Mouse (Mus musculus): Measurements from ENCODE around the gene Gatm. TPM values are rescaled to one million over a fixed set of nuclear protein-coding genes. Genes with fewer than 3 reads are reported as not detected.

The Gatm gene
- polyA plus RNA-seq, 1 experiment from 2014 or later, result 19.3 TPM

DNA sequence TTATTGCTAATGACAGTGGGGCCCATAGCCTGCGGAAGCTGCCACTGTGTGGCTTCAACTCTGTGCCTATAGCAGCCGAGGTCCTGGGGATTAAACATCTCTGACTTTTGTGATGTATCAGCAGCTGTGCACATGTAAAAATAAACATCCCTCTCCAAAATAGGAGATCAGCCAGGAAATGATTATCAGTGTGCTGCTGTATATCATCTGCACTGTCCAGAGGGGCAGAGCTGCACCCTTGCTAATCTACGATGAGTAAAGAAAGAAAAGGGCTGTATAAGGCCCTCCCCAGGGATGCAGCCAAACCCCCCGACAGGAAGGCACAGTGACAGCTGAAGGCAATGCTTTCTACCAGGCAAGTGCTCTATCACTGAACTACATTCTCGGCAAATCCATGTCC is 34.8 kb downstream of the Gatm start:
- Histone ChIP-seq H3K36me3 (no peaks in the 10 kb centered on the region), H3K27ac (replicated peaks) (peak overlapping the region; percentile 41; the same call in 1 of the 2 replicates)

DNA sequence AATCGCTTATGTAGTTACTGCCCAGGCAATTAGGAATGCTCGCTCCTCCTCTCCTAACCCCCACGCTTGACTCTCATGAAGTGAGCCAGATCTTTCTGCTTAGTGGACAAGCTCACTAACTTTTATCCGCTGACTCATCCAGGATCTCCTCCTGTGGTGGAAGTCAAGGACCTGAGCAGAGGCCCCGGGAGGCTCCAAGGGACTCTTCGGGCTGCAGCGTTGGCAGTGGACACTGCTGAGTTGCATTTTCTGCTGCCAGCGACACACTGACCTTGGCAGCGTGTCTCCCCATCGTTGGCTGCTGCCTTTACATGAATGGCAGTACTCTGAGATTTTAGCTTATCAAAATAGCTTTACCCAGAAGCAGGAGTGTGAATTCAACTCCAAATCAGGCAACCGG is 35.6 kb downstream of the Gatm start:
- WGBS, result 36% methylated on average over 11 of the region's 11 CpGs
- ATAC-seq (ENCODE audit: extremely low read depth, insufficient number of reproducible peaks, low FRiP score, low TSS enrichment), result no peak; the same call in 1 of the 2 replicates
- Histone ChIP-seq H3K4me2 (peak overlapping the region; percentile 25), H3K9ac (no peak overlapping the region), H3K27ac (replicated peaks) (peak overlapping the region; percentile 22; the same call in 1 of the 2 replicates), H3K27me3 (replicated peaks) (0 out of 2 replicates have a peak, but pooled peaks cover 2% of the 10 kb centered on the region), H3K9me3 (no peaks in the 10 kb centered on the region), H3K36me3 (no peaks in the 10 kb centered on the region), H3K4me3 (no peak overlapping the region), H3K4me1 (peaks cover 23% of the 10 kb centered on the region)

More for the DNA sequence above, 34.8 kb downstream of the Gatm start:
- no peak overlapping the region for H3K4me3 ChIP-seq
- no peaks in the 10 kb centered on the region for H3K9me3 ChIP-seq
- peak overlapping the region; percentile 33 for H3K4me2 ChIP-seq
- no peak overlapping the region; the same call in 1 of the 2 replicates for H3K9ac ChIP-seq
- ATAC-seq (ENCODE audit: extremely low read depth, insufficient number of reproducible peaks, low FRiP score, low TSS enrichment), result no peak
- 0 out of 2 replicates have a peak, but pooled peaks cover 2% of the 10 kb centered on the region for H3K27me3 ChIP-seq (replicated peaks)
- H3K4me1 ChIP-seq, result peaks cover 32% of the 10 kb centered on the region
- 18% methylated on average over 5 of the region's 5 CpGs for WGBS

DNA sequence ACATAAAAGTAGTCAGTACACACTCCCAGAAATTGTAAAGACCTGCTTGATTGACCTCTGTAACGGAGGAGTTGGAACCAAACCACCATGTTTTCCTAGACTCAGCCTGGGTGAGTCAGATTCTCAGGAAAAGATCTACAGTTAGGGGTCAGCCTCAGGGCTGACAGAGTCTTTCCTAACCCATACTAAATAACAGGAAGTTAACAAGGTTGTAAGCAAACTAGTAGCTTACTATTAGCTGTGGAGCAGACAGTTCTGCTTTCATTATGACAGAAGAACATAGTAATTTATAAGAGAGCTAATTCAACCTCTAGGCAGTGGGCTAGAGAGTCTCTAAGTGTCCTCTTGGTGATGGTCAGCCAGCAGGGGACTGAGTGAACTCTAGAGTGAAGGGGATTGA is 38.7 kb downstream of the Gatm start:
- ATAC-seq (ENCODE audit: extremely low read depth, insufficient number of reproducible peaks, low FRiP score, low TSS enrichment), result no peak
- H3K4me2 ChIP-seq, result no peak overlapping the region
- H3K4me3 ChIP-seq, result no peak overlapping the region
- no peaks in the 10 kb centered on the region for H3K9me3 ChIP-seq
- H3K27ac ChIP-seq (replicated peaks), result no peak overlapping the region
- 0 out of 2 replicates have a peak, but pooled peaks cover 2% of the 10 kb centered on the region for H3K27me3 ChIP-seq (replicated peaks)
- H3K4me1 ChIP-seq, result peaks cover 19% of the 10 kb centered on the region
- no peak overlapping the region for H3K9ac ChIP-seq
- H3K36me3 ChIP-seq, result no peaks in the 10 kb centered on the region
- WGBS, result 74% methylated on average over 1 of the region's 1 CpGs

DNA sequence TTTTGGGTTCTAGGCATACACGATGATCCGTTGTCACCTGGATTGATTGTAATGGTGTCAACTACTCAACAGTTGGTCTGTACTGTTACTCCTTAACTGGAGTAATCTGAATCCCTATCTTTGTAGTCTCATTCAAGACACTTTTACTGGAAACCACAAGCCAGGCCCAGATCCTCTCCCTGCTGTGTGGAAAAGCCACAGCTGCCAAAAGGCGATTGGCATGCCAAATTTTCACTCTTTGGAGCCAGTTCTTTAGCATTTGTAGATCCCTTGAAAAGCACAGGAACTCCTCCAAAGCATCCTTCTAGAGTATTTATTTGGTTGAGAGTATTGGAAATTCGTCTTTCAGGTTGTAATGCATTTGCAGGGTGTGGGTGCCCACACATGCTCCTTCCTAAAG is 39.8 kb downstream of the Gatm start:
- WGBS, result 68% methylated on average over 4 of the region's 4 CpGs
- ATAC-seq (ENCODE audit: extremely low read depth, insufficient number of reproducible peaks, low FRiP score, low TSS enrichment), result no peak

DNA sequence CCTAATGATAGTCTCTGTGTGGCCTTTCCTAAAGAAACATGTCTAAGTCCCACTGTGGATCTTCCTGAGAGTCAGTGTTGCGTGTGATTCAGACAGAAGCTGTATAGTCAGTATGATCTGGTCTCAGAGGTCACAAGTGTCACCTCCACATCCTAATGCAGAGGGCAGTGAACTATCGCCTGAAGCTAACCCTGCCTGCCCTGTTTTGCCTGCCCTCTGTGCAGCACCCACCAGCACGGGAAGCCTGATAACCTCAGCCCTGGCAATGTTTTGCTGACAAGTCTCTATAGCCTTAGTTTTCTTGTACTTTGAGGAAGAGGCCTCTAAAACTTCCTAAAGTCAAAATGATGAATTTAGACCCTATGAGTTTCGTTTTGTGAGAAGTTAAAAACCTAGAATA is 40.7 kb downstream of the Gatm start:
- Histone ChIP-seq H3K9me3 (no peaks in the 10 kb centered on the region), H3K4me3 (no peak overlapping the region), H3K4me2 (no peak overlapping the region), H3K9ac (no peak overlapping the region), H3K4me1 (peaks cover 3% of the 10 kb centered on the region), H3K36me3 (no peaks in the 10 kb centered on the region), H3K27me3 (replicated peaks) (0 out of 2 replicates have a peak, but pooled peaks cover 2% of the 10 kb centered on the region), H3K27ac (replicated peaks) (no peak overlapping the region)
- 51% methylated on average over 4 of the region's 4 CpGs for WGBS
- no peak for ATAC-seq (ENCODE audit: extremely low read depth, insufficient number of reproducible peaks, low FRiP score, low TSS enrichment)

More for the DNA sequence above, 39.8 kb downstream of the Gatm start:
- no peak overlapping the region for H3K4me2 ChIP-seq
- no peak overlapping the region for H3K4me3 ChIP-seq
- peaks cover 10% of the 10 kb centered on the region for H3K4me1 ChIP-seq
- H3K9ac ChIP-seq, result no peak overlapping the region
- no peaks in the 10 kb centered on the region for H3K36me3 ChIP-seq
- H3K27me3 ChIP-seq (replicated peaks), result 0 out of 2 replicates have a peak, but pooled peaks cover 2% of the 10 kb centered on the region
- no peaks in the 10 kb centered on the region for H3K9me3 ChIP-seq
- H3K27ac ChIP-seq (replicated peaks), result no peak overlapping the region

DNA sequence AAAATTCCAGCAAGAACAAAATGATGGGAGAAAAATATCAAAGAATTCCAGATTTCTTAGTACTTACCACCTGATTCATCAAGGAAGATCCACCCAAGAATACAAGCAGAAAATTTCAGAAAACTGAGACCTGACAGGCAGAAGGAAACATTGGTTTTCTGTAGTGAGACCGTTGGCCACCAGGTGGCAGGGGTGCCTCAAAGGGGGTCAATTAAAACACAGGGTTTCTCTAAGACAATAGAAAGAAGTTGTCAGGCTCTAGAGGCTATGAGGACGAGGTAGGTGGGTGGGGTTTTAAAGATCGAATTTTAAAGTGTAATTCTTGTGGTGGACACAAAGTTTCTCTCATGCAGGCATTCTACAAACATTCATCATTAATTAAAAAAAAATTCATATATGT is 41.7 kb downstream of the Gatm start:
- no peak for ATAC-seq (ENCODE audit: extremely low read depth, insufficient number of reproducible peaks, low FRiP score, low TSS enrichment)
- Histone ChIP-seq H3K27me3 (replicated peaks) (0 out of 2 replicates have a peak, but pooled peaks cover 2% of the 10 kb centered on the region), H3K4me2 (no peak overlapping the region), H3K4me1 (no peaks in the 10 kb centered on the region), H3K9me3 (no peaks in the 10 kb centered on the region), H3K9ac (no peak overlapping the region), H3K36me3 (no peaks in the 10 kb centered on the region), H3K27ac (replicated peaks) (no peak overlapping the region), H3K4me3 (no peak overlapping the region)
- WGBS, result 8% methylated on average over 3 of the region's 3 CpGs

DNA sequence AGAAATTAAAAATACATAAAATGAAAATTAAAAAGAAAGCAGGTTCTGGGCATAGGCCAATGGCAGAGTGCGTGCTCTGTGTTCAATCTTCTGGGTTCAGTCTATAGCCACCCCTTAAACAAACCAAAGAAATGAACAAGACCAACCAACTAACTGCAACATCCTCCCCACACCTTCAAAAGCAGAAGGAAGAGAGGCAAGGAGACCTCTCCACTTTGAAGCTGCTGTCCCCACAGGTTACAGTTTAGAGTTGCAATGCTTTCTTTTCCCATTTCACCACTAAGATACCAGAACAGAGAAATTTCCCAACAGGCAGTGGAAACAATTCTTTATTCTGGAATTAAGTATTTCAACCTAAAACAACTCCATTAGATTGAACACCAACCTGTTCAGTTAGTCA is 48.9 kb downstream of the Gatm start:
- Histone ChIP-seq H3K27me3 (replicated peaks) (no peaks in the 10 kb centered on the region), H3K27ac (replicated peaks) (no peak overlapping the region), H3K4me1 (no peaks in the 10 kb centered on the region), H3K36me3 (no peaks in the 10 kb centered on the region), H3K4me2 (no peak overlapping the region), H3K4me3 (no peak overlapping the region), H3K9ac (no peak overlapping the region), H3K9me3 (no peaks in the 10 kb centered on the region)
- 81% methylated on average over 1 of the region's 1 CpGs for WGBS
- no peak for ATAC-seq (ENCODE audit: extremely low read depth, insufficient number of reproducible peaks, low FRiP score, low TSS enrichment)

DNA sequence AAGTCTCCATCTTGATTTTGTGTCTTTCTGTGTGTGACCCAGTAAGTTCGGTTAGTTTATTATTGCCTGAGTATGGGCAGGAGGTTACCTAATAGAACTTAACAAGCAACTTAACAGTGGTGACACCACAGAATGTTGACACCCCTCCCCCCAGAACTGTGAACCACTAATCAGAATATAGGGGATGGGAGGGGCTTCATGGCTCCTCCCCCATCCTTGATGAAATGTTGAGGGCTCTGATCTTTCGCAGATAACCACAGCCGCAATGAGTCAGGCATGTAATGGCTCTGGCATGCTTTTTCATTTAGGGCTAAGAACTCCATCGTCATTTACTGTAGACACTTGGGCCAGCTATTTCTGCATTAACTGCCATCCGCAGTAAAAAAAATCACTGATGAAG is 49.9 kb downstream of the Gatm start:
- ATAC-seq (ENCODE audit: extremely low read depth, insufficient number of reproducible peaks, low FRiP score, low TSS enrichment), result no peak
- WGBS, result 81% methylated on average over 5 of the region's 5 CpGs

DNA sequence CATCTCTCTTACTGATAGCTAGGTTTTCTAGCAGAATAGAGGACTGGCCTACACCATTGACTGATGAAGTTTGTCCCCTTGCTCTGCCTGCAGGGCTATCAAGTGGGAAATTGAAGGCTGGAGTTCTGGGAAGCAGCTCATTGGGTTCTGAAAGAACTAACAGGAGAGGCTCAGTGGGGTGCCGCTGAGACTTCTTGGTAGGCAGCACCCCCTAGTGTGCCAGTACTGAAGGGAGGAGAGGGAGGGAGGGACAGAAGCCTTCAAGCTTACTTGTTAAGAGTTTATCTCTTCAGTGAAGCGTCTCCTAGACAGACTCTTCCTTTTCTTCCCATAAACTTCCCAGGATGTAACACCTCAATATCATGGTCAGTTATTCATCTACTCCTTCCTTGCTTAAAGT is 52.8 kb downstream of the Gatm start:
- Histone ChIP-seq H3K4me3 (no peak overlapping the region), H3K27ac (replicated peaks) (no peak overlapping the region), H3K36me3 (no peaks in the 10 kb centered on the region), H3K4me2 (no peak overlapping the region), H3K27me3 (replicated peaks) (no peaks in the 10 kb centered on the region), H3K9ac (no peak overlapping the region), H3K4me1 (no peaks in the 10 kb centered on the region), H3K9me3 (no peaks in the 10 kb centered on the region)
- 25% methylated on average over 2 of the region's 2 CpGs for WGBS
- no peak for ATAC-seq (ENCODE audit: extremely low read depth, insufficient number of reproducible peaks, low FRiP score, low TSS enrichment)

More for the DNA sequence above, 49.9 kb downstream of the Gatm start:
- Histone ChIP-seq H3K27ac (replicated peaks) (no peak overlapping the region), H3K9ac (no peak overlapping the region), H3K4me2 (no peak overlapping the region), H3K27me3 (replicated peaks) (no peaks in the 10 kb centered on the region), H3K4me1 (no peaks in the 10 kb centered on the region), H3K36me3 (no peaks in the 10 kb centered on the region), H3K9me3 (no peaks in the 10 kb centered on the region), H3K4me3 (no peak overlapping the region)

MicroRNAs encoded within 50 kb of the gene (microRNA counts, 519-probe panel; counts per million panel counts)
- 209 counts per million, percentile 61 among the panel's probes with 10 or more counts for microRNA mmu-miR-147

Small RNAs within 50 kb of the gene (microRNA-seq; reads per million reads assigned to microRNA genes)
- 3.1 reads per million, percentile 12 among the genes with 10 or more reads in this experiment for gene Mir147

Other genes starting within 250 kb of the Gatm start
- 1.8 and 2.3 TPM in 2 replicates for gene Shf, start 242.1 kb downstream of the Gatm start, polyA plus RNA-seq (2015; fragmentation: Nextera tagmentation; extraction: Ambion mirVana)
- gene Slc28a2, start 184.8 kb downstream of the Gatm start, polyA plus RNA-seq (2015; fragmentation: Nextera tagmentation; extraction: Ambion mirVana), result 0.17 and 0.48 TPM in 2 replicates
- not detected in 2 replicates for gene Gm14085, start 126.4 kb downstream of the Gatm start, polyA plus RNA-seq (2015; fragmentation: Nextera tagmentation; extraction: Ambion mirVana)
- gene AA467197, start 25.7 kb upstream of the Gatm start, polyA plus RNA-seq (2015; fragmentation: Nextera tagmentation; extraction: Ambion mirVana), result 0.32 TPM in 1 of 2 replicates, not detected in the other
- gene Slc30a4, start 91.4 kb upstream of the Gatm start, polyA plus RNA-seq (2015; fragmentation: Nextera tagmentation; extraction: Ambion mirVana), result 4.8 and 5.2 TPM in 2 replicates
- 32.2 and 35.8 TPM in 2 replicates for gene Bloc1s6, start 127.2 kb upstream of the Gatm start, polyA plus RNA-seq (2015; fragmentation: Nextera tagmentation; extraction: Ambion mirVana)
- gene Sqor, start 153.9 kb upstream of the Gatm start, polyA plus RNA-seq (2015; fragmentation: Nextera tagmentation; extraction: Ambion mirVana), result 4.9 and 5.5 TPM in 2 replicates

All from heart, embryonic 13.5 days (tissue).